Mouse (Mus musculus) myocyte (in vitro differentiated cells): Measurements from ENCODE around the gene Ranbp2.

Experiments used
- MAX ChIP-seq: IDR thresholded peaks from one replicate; pipeline ENCODE4 v1.6.1; 2011; ENCODE audit warnings: low read depth, mild to moderate bottlenecking, control low read depth
- POLR2A ChIP-seq: IDR thresholded peaks from one replicate; pipeline ENCODE4 v1.6.1; 2011; ENCODE audit warnings: low read depth, mild to moderate bottlenecking, control low read depth, moderate library complexity; ENCODE audit not compliant: insufficient read length
- POLR2AphosphoS2 ChIP-seq: IDR thresholded peaks from one replicate; pipeline ENCODE4 v1.6.1; 2011; ENCODE audit warnings: low read depth, control low read depth; ENCODE audit not compliant: insufficient read length
- REST ChIP-seq: IDR thresholded peaks from one replicate; pipeline ENCODE4 v1.6.1; 2011; ENCODE audit warnings: mild to moderate bottlenecking, control low read depth, moderate library complexity; ENCODE audit not compliant: insufficient read depth, insufficient read length
- TCF3 ChIP-seq: IDR thresholded peaks from one replicate; pipeline ENCODE4 v1.6.1; 2011; ENCODE audit warnings: low read depth, control low read depth; ENCODE audit not compliant: insufficient read length
- USF1 ChIP-seq: IDR thresholded peaks from one replicate; pipeline ENCODE4 v1.6.1; 2011; ENCODE audit warnings: low read depth, mild to moderate bottlenecking, control low read depth, moderate library complexity

- TF ChIP-seq POLR2A (no peak), MAX (no peak), REST (no peak), USF1 (no peak), POLR2AphosphoS2 (no peak), TCF3 (no peak)
Measured at GRCm38 (mm10) chr10:58451575-58451974, 4.9 kb downstream of the Ranbp2 start.
